Mouse (Mus musculus) regulatory T cell (primary cell): ENCODE results near the gene Dctn1.

Experiments used
- in situ Hi-C: fragments of 300-600 bp; cut with MboI, MseI; formaldehyde crosslinking; loops from one replicate; pipeline ENCODE4 v1.15.1; 2025; ENCODE audit warnings: high pct_unique_total_duplicates

Gene Dctn1

GRCm38 (mm10) chr6:83219814-83220213 lies 54.1 kb downstream of the Dctn1 start, which contains the start of gene Slc4a5:
Slc4a5 (plus strand) TSS chr6:83219828.
- in situ Hi-C loops, result no loop called here

DNA sequence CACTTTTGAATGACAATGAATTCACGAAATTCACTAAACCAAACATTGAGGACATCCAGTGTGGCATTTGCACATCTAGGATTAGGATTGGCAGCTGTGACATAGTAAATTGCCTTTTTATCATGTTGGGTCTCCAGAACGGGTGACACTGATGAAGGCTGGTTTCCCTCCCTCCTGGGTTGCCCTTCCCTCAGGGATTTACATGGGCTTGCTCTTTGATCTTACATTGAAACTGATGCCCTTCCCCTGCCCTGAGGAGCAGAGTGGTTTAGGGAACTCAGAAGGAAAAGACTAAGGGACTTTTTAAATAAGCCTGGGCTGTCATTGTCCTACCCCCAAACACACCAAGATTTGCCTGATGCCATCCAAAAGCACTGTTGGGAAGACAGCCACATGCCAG lies 65.8 kb downstream of the Dctn1 start:
- in situ Hi-C loops, result no loop called here

GRCm38 (mm10) chr6:83233306-83233705 lies 67.6 kb downstream of the Dctn1 start:
- in situ Hi-C loops, result no loop called here

DNA sequence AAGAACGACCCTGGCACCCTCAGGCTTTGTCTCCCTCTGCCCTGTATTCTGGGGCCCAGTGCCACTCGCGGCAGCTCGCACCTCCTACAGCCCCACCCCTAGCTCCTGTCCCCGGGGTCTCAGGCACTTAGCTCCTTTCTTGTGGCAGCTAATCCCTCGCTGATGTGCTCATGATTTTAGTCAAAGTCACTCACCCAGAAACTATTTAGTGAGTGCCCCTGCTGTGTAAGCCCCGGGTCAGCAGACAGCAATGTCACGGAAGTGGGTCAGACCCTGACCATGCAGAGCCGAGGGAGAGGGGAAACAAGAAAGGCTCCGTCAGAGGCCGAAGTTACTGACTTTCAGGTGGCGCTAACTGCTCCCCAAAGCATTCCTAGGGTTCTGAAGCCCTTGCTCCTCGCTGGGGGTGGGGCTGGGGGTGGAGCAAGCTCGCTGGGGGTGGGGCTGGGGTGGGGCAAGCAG lies 68.6 kb downstream of the Dctn1 start:
- in situ Hi-C loops, result no loop called here

GRCm38 (mm10) chr6:83237123-83237522 lies 71.4 kb downstream of the Dctn1 start:
- in situ Hi-C loops, result no loop called here

DNA sequence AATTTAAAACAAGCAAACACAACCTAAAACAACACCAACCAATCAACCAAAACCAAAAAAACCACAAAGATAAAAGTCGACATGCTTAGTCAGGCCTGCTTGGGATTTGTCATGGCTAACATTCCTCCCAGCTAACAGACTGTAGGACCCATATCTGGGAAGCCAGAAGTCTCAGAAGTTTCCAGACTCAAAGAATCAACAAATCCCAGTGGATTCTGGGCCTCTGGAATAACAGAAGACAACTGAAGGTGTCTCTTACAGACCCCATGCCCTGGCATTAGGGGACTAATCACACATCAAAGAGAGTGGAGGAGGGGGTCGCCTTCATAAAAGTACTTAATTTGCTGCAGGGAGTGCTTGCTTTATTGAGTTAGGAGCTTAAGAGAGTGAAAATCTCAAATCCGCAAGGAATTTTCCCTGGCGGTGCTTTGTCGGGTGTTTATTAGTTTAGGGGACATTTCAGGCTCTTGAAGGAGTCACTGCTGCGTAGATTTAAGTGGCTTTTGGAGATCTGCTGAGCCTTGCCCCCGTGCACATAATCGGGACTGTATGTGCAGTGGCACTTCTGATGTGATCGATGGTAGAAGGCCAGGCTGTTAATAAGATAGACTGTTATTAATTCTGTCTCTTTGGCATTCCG lies 78.8 kb downstream of the Dctn1 start:
- in situ Hi-C loops, result no loop called here

GRCm38 (mm10) chr6:83245134-83245533 lies 79.4 kb downstream of the Dctn1 start:
- in situ Hi-C loops, result no loop called here

DNA sequence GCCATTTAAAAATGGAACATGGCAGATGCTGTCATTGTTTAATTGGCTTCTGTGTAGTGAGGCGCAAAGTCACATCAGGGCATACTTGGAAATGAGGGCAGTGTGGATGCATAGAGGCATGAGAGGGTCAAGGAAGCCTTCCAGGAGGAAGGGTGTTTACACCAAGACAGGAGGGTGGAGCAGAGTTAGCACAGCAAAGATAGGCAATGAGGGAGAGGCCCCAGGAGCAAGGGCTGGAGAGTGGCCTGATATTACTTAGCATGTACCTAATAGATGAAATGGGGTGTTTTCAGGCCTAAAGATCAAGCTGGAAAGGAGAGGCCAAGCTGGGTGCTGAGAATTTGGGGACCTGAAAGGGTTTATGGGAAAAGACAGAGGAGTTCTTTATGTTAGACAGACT lies 80.3 kb downstream of the Dctn1 start:
- in situ Hi-C loops, result no loop called here

DNA sequence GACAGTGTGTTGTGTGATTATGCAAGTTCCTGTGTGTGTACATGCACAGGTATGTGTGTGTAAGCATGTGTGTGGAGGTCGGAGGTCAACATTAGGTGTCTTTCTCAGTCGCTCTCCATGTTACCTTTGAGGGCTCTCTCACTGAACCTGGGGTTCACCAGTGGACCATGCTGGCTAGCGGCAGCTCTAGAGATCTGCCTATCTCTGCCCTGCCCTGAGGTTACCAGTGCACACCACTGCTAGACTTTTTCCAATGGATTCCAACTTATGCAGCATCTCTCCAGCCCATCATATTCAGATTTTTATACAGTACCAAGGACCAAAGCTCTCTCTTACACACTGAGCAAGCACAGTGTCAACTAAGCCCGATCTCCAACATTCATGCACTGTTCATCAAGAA lies 81.0 kb downstream of the Dctn1 start:
- in situ Hi-C loops, result no loop called here

DNA sequence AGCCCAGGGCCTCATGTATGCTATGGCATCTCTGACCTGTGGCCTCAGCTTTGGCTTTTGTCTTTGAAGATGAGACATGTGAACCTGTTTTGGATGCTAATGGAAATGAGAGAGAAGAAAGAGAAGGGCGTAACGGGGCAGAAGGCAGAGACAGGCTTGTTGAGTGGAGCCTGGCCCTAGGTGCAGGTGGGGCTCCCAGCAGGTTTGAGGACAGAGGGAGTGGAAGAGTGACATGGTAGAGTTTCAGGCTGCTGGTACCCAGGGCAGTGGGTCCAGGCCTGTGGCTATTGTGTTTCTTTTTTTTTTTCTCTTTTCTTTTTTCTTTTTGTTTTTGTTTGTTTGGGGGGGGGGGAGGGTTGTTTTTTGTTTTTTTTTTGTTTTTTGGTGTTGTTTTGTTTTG lies 81.4 kb downstream of the Dctn1 start:
- in situ Hi-C loops, result no loop called here
